Mouse (Mus musculus): ENCODE measurements around the gene Olfr370. TPM values are rescaled to one million over a fixed set of nuclear protein-coding genes. Genes with fewer than 3 reads are reported as not detected.
A peak's percentile ranks its signal among the peaks of the same experiment; 100 is the strongest.
"Not testable (repeated sequence)": the region's sequence is repeated elsewhere in the genome, so short reads cannot be mapped to it uniquely, and the experiment has no call there.

Olfr370 gene
- polyA plus RNA-seq (2014; fragmentation: Nextera tagmentation; extraction: Ambion mirVana): not detected in 2 replicates

- no peak within 1 kb of the TSS for H3K27ac ChIP-seq (ENCODE audit: low read depth, low read length)
- H3K4me2 ChIP-seq (replicated peaks; ENCODE audit: low read depth, low read length): no peak within 1 kb of the TSS
- H3K9me3 ChIP-seq (ENCODE audit: control insufficient read depth, low read length): no peaks in the 10 kb centered on the region
- 79% methylated on average over 3 of the region's 3 CpGs for WGBS
- H3K4me1 ChIP-seq (ENCODE audit: control insufficient read depth, insufficient read depth, low read length): no peaks in the 10 kb centered on the region
- no peaks in the 10 kb centered on the region for H3K36me3 ChIP-seq (ENCODE audit: control insufficient read depth, insufficient read depth, low read length)
- H3K27me3 ChIP-seq (ENCODE audit: control insufficient read depth, insufficient read depth, low read length): no peaks in the 10 kb centered on the region
- no peak within 1 kb of the TSS for H3K4me3 ChIP-seq (ENCODE audit: low read length)
- H3K9ac ChIP-seq (ENCODE audit: low read depth, low read length): no peak within 1 kb of the TSS
- no peak for ATAC-seq (ENCODE audit: low FRiP score, low TSS enrichment)
These were observed at the start of gene Olfr370 for GRCm38 (mm10) chr8:83535736-83536135. TSS of gene Olfr370 (plus strand) at chr8:83535780.

DNA sequence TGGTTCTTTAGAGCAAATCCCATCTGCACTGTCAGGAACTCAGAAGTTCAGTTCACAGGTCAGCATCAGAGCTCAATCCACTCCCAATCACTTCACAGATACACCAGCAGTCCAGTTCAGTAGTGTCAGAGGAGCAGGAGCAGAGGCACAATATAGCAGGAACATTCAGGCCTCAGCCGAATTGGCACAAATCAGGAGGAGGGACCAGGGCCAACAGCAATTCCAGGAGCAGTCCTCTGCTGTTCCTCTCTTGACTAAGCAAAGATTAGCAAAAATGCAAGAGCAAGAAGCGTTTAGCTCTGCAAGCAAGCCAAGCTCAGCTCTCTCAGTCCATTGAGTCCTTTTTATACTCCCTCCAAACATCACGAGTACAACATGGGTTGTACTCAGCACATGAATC, 23.9 kb upstream of the Olfr370 start:
- Histone ChIP-seq H3K27me3 (ENCODE audit: control insufficient read depth, insufficient read depth, low read length) (no peaks in the 10 kb centered on the region), H3K27ac (ENCODE audit: low read depth, low read length) (no peak overlapping the region), H3K4me1 (ENCODE audit: control insufficient read depth, insufficient read depth, low read length) (no peaks in the 10 kb centered on the region), H3K4me3 (ENCODE audit: low read length) (no peak overlapping the region), H3K4me2 (replicated peaks; ENCODE audit: low read depth, low read length) (no peak overlapping the region), H3K9me3 (ENCODE audit: control insufficient read depth, low read length) (peaks cover 4% of the 10 kb centered on the region; the same call in 1 of the 2 replicates), H3K36me3 (ENCODE audit: control insufficient read depth, insufficient read depth, low read length) (no peaks in the 10 kb centered on the region), H3K9ac (ENCODE audit: low read depth, low read length) (no peak overlapping the region)
- no peak for ATAC-seq (ENCODE audit: low FRiP score, low TSS enrichment)
- 87% methylated on average over 3 of the region's 3 CpGs for WGBS

GRCm38 (mm10) chr8:83520432-83520831, 15.1 kb upstream of the Olfr370 start:
- WGBS: 72% methylated on average over 3 of the region's 3 CpGs
- Histone ChIP-seq H3K27ac (ENCODE audit: low read depth, low read length) (no peak overlapping the region), H3K27me3 (ENCODE audit: control insufficient read depth, insufficient read depth, low read length) (no peaks in the 10 kb centered on the region), H3K4me3 (ENCODE audit: low read length) (no peak overlapping the region), H3K4me1 (ENCODE audit: control insufficient read depth, insufficient read depth, low read length) (no peaks in the 10 kb centered on the region), H3K4me2 (replicated peaks; ENCODE audit: low read depth, low read length) (no peak overlapping the region), H3K9ac (ENCODE audit: low read depth, low read length) (no peak overlapping the region), H3K36me3 (ENCODE audit: control insufficient read depth, insufficient read depth, low read length) (no peaks in the 10 kb centered on the region), H3K9me3 (ENCODE audit: control insufficient read depth, low read length) (no peaks in the 10 kb centered on the region)
- ATAC-seq (ENCODE audit: low FRiP score, low TSS enrichment): no peak

GRCm38 (mm10) chr8:83520907-83521306, 14.7 kb upstream of the Olfr370 start:
- H3K36me3 ChIP-seq (ENCODE audit: control insufficient read depth, insufficient read depth, low read length); H3K27me3 ChIP-seq (ENCODE audit: control insufficient read depth, insufficient read depth, low read length); H3K27ac ChIP-seq (ENCODE audit: low read depth, low read length); ATAC-seq (ENCODE audit: low FRiP score, low TSS enrichment); H3K4me3 ChIP-seq (ENCODE audit: low read length); H3K9ac ChIP-seq (ENCODE audit: low read depth, low read length); H3K9me3 ChIP-seq (ENCODE audit: control insufficient read depth, low read length); H3K4me1 ChIP-seq (ENCODE audit: control insufficient read depth, insufficient read depth, low read length); H3K4me2 ChIP-seq (replicated peaks; ENCODE audit: low read depth, low read length): not testable (repeated sequence)
- 77% methylated on average over 3 of the region's 3 CpGs for WGBS

- no peak overlapping the region for H3K4me3 ChIP-seq (ENCODE audit: low read length)
- H3K4me1 ChIP-seq (ENCODE audit: control insufficient read depth, insufficient read depth, low read length): no peaks in the 10 kb centered on the region
- no peak overlapping the region for H3K27ac ChIP-seq (ENCODE audit: low read depth, low read length)
- no peaks in the 10 kb centered on the region for H3K9me3 ChIP-seq (ENCODE audit: control insufficient read depth, low read length)
- no peak for ATAC-seq (ENCODE audit: low FRiP score, low TSS enrichment)
- H3K27me3 ChIP-seq (ENCODE audit: control insufficient read depth, insufficient read depth, low read length): no peaks in the 10 kb centered on the region
- H3K4me2 ChIP-seq (replicated peaks; ENCODE audit: low read depth, low read length): no peak overlapping the region
- WGBS: 36% methylated on average over 1 of the region's 1 CpGs
- no peaks in the 10 kb centered on the region for H3K36me3 ChIP-seq (ENCODE audit: control insufficient read depth, insufficient read depth, low read length)
- no peak overlapping the region for H3K9ac ChIP-seq (ENCODE audit: low read depth, low read length)
These were observed 14.3 kb upstream of the Olfr370 start for GRCm38 (mm10) chr8:83521310-83521709.

DNA sequence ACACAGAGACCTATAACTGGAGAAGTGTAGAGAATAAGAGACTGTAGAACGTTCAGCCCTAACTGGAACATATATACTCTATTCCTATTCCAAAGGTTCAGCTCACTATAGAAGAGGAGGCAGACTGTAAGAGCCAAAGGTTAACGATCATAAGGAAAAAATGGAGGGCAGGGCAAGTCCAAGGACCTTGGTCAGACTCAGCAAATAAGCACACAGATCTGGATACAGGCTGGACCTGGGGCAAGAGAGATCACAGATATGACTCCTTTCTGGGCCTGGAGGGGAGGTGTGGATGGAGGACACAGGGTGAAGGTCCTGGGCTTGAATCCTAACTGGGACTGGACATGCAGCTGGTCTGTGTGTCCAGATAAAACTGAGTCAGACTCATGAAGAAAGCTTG, 778 bp upstream of the Olfr370 start:
- Histone ChIP-seq H3K4me3 (ENCODE audit: low read length) (no peak overlapping the region), H3K9ac (ENCODE audit: low read depth, low read length) (no peak overlapping the region), H3K4me2 (replicated peaks; ENCODE audit: low read depth, low read length) (no peak overlapping the region), H3K27ac (ENCODE audit: low read depth, low read length) (no peak overlapping the region), H3K36me3 (ENCODE audit: control insufficient read depth, insufficient read depth, low read length) (no peaks in the 10 kb centered on the region), H3K9me3 (ENCODE audit: control insufficient read depth, low read length) (no peaks in the 10 kb centered on the region), H3K4me1 (ENCODE audit: control insufficient read depth, insufficient read depth, low read length) (no peaks in the 10 kb centered on the region), H3K27me3 (ENCODE audit: control insufficient read depth, insufficient read depth, low read length) (no peaks in the 10 kb centered on the region)
- WGBS: 82% methylated on average over 2 of the region's 2 CpGs
- no peak for ATAC-seq (ENCODE audit: low FRiP score, low TSS enrichment)

- Histone ChIP-seq H3K4me3 (ENCODE audit: low read length) (no peak overlapping the region), H3K27ac (ENCODE audit: low read depth, low read length) (no peak overlapping the region), H3K36me3 (ENCODE audit: control insufficient read depth, insufficient read depth, low read length) (no peaks in the 10 kb centered on the region), H3K9ac (ENCODE audit: low read depth, low read length) (no peak overlapping the region), H3K9me3 (ENCODE audit: control insufficient read depth, low read length) (no peaks in the 10 kb centered on the region), H3K4me2 (replicated peaks; ENCODE audit: low read depth, low read length) (no peak overlapping the region), H3K4me1 (ENCODE audit: control insufficient read depth, insufficient read depth, low read length) (peaks cover 4% of the 10 kb centered on the region; the same call in 1 of the 2 replicates), H3K27me3 (ENCODE audit: control insufficient read depth, insufficient read depth, low read length) (no peaks in the 10 kb centered on the region)
- WGBS: 76% methylated on average over 3 of the region's 3 CpGs
- no peak for ATAC-seq (ENCODE audit: low FRiP score, low TSS enrichment)
These were observed 27.1 kb downstream of the Olfr370 start for GRCm38 (mm10) chr8:83562669-83563068.

DNA sequence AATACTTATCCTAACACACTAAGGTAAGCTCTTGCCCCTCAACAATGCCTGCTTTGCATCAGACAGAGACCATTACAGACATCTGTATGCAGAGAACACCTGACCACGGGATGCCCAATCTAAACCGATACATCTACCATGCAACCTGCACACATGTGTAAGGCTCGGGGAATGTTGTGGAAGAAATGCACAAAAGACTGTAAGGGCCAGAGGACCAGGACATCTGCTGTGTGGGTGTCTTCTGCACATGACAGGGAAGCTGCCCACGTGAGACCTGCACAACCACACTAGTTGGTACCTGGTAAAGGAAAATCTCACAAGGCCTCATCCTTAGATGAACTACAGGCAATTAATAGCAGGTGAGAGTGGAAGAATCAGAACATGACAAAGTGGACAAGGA, 27.7 kb downstream of the Olfr370 start:
- H3K9me3 ChIP-seq (ENCODE audit: control insufficient read depth, low read length): no peaks in the 10 kb centered on the region
- peaks cover 8% of the 10 kb centered on the region; the same call in 1 of the 2 replicates for H3K4me1 ChIP-seq (ENCODE audit: control insufficient read depth, insufficient read depth, low read length)
- H3K4me2 ChIP-seq (replicated peaks; ENCODE audit: low read depth, low read length): no peak overlapping the region
- no peaks in the 10 kb centered on the region for H3K27me3 ChIP-seq (ENCODE audit: control insufficient read depth, insufficient read depth, low read length)
- no peak overlapping the region for H3K4me3 ChIP-seq (ENCODE audit: low read length)
- no peaks in the 10 kb centered on the region for H3K36me3 ChIP-seq (ENCODE audit: control insufficient read depth, insufficient read depth, low read length)
- 77% methylated on average over 4 of the region's 4 CpGs for WGBS
- no peak for ATAC-seq (ENCODE audit: low FRiP score, low TSS enrichment)
- no peak overlapping the region for H3K27ac ChIP-seq (ENCODE audit: low read depth, low read length)
- H3K9ac ChIP-seq (ENCODE audit: low read depth, low read length): no peak overlapping the region

DNA sequence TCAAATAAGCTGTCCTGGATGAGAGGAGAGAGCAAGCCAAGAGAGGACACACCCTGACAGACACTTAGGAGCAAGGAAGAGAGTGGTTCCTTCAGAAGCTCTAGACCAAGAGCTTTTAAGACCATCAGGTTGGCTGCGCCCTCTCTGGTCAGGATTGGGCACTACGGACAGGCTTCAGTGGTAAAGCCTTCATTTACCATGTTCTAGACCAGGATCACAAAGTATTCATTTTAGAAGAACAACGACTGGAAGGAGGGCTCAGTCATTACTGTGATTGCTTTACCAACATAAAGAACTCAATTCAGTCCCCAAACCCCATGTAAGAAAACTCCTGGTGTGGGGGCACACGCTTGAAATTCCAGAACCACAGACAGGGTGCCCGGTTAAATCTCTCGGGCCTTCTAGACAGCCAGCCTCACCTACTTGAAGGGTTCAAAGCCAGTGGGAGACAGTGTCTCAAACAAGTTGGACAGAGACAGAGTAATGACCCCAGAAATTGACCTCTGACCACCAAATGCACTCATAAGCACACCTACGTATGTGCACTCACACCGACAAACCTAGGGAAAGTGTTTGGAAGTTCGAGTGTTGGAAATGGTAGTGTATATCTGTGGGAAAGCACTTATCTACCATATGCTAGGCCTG, 30.3 kb downstream of the Olfr370 start:
- H3K27ac ChIP-seq (ENCODE audit: low read depth, low read length): no peak overlapping the region
- no peaks in the 10 kb centered on the region for H3K9me3 ChIP-seq (ENCODE audit: control insufficient read depth, low read length)
- H3K4me1 ChIP-seq (ENCODE audit: control insufficient read depth, insufficient read depth, low read length): peaks cover 8% of the 10 kb centered on the region; the same call in 1 of the 2 replicates
- ATAC-seq (ENCODE audit: low FRiP score, low TSS enrichment): peak; percentile 1; the same call in 1 of the 2 replicates
- 76% methylated on average over 9 of the region's 9 CpGs for WGBS
- H3K27me3 ChIP-seq (ENCODE audit: control insufficient read depth, insufficient read depth, low read length): no peaks in the 10 kb centered on the region
- H3K4me3 ChIP-seq (ENCODE audit: low read length): peak overlapping the region; percentile 82
- H3K9ac ChIP-seq (ENCODE audit: low read depth, low read length): no peak overlapping the region
- no peak overlapping the region for H3K4me2 ChIP-seq (replicated peaks; ENCODE audit: low read depth, low read length)
- peaks cover 13% of the 10 kb centered on the region for H3K36me3 ChIP-seq (ENCODE audit: control insufficient read depth, insufficient read depth, low read length)
